Mouse (Mus musculus) megakaryocyte progenitor cell, adult 5-6 weeks (primary cell): ENCODE data around the gene Drd1. TPM values are rescaled to one million over a fixed set of nuclear protein-coding genes. Genes with fewer than 3 reads are reported as not detected.

Experiments
- total RNA-seq, 2 experiments: library from RNA; stranded (forward) in 1 of 2; stranded (reverse) in 1 of 2; fragments of 157-497, 149-512 nt in 1 of 2; fragments of 200-1000 nt in 1 of 2; gene quantifications; 2 replicates each; pipeline versions ENCODE4 v1.2.3 to v1.2.4; 2015 to 2017

Drd1 gene
- total RNA-seq, 2 experiments from 2014 or later, result not detected

Other genes with a start within 250 kb of the Drd1 start
- gene Sfxn1, start 16.2 kb upstream of the Drd1 start, total RNA-seq (2015), result 156 and 162 TPM in 2 replicates
- 82.3 and 98.5 TPM in 2 replicates for gene Sfxn1, start 16.2 kb upstream of the Drd1 start, total RNA-seq (2017)
- 6.7 and 7.8 TPM in 2 replicates for gene Hrh2, start 136.4 kb upstream of the Drd1 start, total RNA-seq (2015)
- gene Hrh2, start 136.4 kb upstream of the Drd1 start, total RNA-seq (2017), result 2.8 and 4.1 TPM in 2 replicates